Mouse (Mus musculus) thymus, adult 2 months (tissue): ENCODE data around the gene Ece1.
A peak's percentile ranks its signal among the peaks of the same experiment; 100 is the strongest.

Experiments used
- CTCF ChIP-seq: fragments of 200-500 bp; IDR thresholded peaks from 2 replicates; pipeline ENCODE4 v1.5.1; 2012; ENCODE audit warnings: mild to moderate bottlenecking, control low read depth, low read length, moderate library complexity, borderline replicate concordance; ENCODE audit not compliant: control insufficient read depth, poor library complexity, insufficient read depth; ENCODE audit errors: extremely low read depth
- POLR2A ChIP-seq: fragments of 200-500 bp; IDR thresholded peaks from 2 replicates; pipeline ENCODE4 v1.6.1; 2012; ENCODE audit warnings: mild to moderate bottlenecking, low read length, control low read depth, moderate library complexity; ENCODE audit not compliant: control insufficient read depth, poor library complexity, insufficient read depth; ENCODE audit errors: extremely low read depth

DNA sequence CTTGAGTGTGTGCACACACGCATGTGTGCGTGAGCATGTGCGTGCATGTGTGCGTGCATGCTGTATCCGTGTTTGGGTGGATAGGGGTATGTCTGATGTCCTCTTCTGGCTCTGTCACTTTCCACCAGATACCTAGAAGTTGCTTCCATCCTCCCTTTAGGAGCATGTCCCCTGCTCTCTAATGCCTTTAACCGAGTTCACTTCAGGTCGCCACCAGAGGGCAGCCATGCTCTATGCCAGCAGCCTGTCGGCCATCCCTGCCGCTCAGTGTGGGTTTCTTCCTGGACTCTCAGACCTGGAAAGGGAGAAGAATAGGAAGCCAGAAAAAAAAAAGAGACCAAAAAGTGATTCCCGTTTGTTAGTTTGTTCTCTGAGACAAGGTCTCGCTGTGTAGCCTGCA is 17.4 kb upstream of the Ece1 start:
- TF ChIP-seq CTCF (peak; percentile 88), POLR2A (no peak)
